Mouse (Mus musculus) embryonic facial prominence, embryonic 11.5 days (tissue): ENCODE measurements around the gene Chil1. TPM values are rescaled to one million over a fixed set of nuclear protein-coding genes. Genes with fewer than 3 reads are reported as not detected.

Source experiments
- ATAC-seq: fragments of 200-750 bp; cut with Nextera tagmentation; replicated peaks from 2 replicates; pipeline ENCODE4 v1.8.0; 2017; ENCODE audit warnings: low read depth; ENCODE audit not compliant: insufficient number of reproducible peaks, low FRiP score, low TSS enrichment
- DNase-seq: peaks from one replicate; pipeline ENCODE4 v3.0.0-alpha.2; 2015; ENCODE audit warnings: low spot score
- H3K27ac ChIP-seq: fragments of 300-500 bp; sonication (generic); replicated peaks from 2 replicates; pipeline ENCODE4 v1.5.1; 2014; ENCODE audit warnings: mild to moderate bottlenecking, low read depth, low read length, control low read depth
- H3K27me3 ChIP-seq: fragments of 300-500 bp; sonication (generic); 2 replicates; pipeline ENCODE4 v1.6.1; 2014; ENCODE audit warnings: mild to moderate bottlenecking, low read length, moderate library complexity, mixed read lengths; ENCODE audit not compliant: control insufficient read depth, insufficient read depth
- H3K36me3 ChIP-seq: fragments of 300-500 bp; sonication (generic); replicated peaks from 2 replicates; pipeline ENCODE4 v1.6.1; 2014; ENCODE audit warnings: low read depth, mild to moderate bottlenecking, low read length, moderate library complexity, mixed read lengths; ENCODE audit not compliant: control insufficient read depth, insufficient read depth
- H3K4me1 ChIP-seq: fragments of 300-500 bp; sonication (generic); 2 replicates; pipeline ENCODE4 v1.6.1; 2014; ENCODE audit warnings: low read length, mixed read lengths; ENCODE audit not compliant: control insufficient read depth, insufficient read depth
- H3K4me2 ChIP-seq: fragments of 300-500 bp; sonication (generic); 2 replicates; pipeline ENCODE4 v1.6.1; 2014; ENCODE audit warnings: low read depth, mild to moderate bottlenecking, control low read depth, low read length, moderate library complexity
- H3K4me3 ChIP-seq: fragments of 300-500 bp; sonication (generic); 2 replicates; pipeline ENCODE4 v1.5.1; 2014; ENCODE audit warnings: low read depth, low read length, control low read depth
- H3K9ac ChIP-seq: fragments of 300-500 bp; sonication (generic); replicated peaks from 2 replicates; pipeline ENCODE4 v1.6.1; 2014; ENCODE audit warnings: mild to moderate bottlenecking, control low read depth, low read length
- H3K9me3 ChIP-seq: fragments of 300-500 bp; sonication (generic); replicated peaks from 2 replicates; pipeline ENCODE4 v1.6.1; 2016; ENCODE audit warnings: mild to moderate bottlenecking, low read length, inconsistent platforms, mixed read lengths; ENCODE audit not compliant: control insufficient read depth
- WGBS: fragments of 180-500 bp; shearing (Covaris S2); extraction: QIAGEN DNeasy Blood & Tissue Kit; methylation state at CpG from one replicate; pipeline ENCODE4 v1.1.7; 2014; 5-methylcytosine and 5-hydroxymethylcytosine counted together
- polyA plus RNA-seq: library from polyadenylated mRNA; unstranded; fragments of >200 nt; fragmentation: Nextera tagmentation; extraction: Ambion mirVana; gene quantifications from 2 replicates; pipeline ENCODE4 v1.2.1, GENCODE M21; 2014

Chil1 gene
- polyA plus RNA-seq, 1 experiment from 2014 or later = 0.97 TPM

DNA sequence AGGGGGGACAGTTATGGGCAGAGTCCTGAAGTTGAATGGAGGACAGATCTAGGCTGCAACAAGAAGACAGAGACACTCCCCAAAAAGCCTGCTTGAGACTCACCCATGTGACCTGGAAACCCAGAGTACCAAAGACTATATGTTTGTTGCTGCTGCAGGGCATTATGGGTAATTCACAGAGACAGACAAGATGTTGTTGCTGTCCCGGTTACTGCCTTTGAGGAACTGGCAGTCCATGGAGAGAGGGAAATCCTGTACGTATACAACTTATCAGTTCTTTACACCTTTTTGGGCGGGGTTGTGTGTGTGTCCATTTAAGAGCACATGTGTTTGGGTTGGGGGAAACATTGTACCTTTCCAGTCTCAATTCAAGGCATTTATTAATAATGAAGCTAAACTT lies 49.7 kb downstream of the Chil1 start:
- no peaks in the 10 kb centered on the region for H3K9me3 ChIP-seq
- peaks cover 37% of the 10 kb centered on the region for H3K27me3 ChIP-seq
- H3K4me3 ChIP-seq = no peak overlapping the region
- no peaks in the 10 kb centered on the region for H3K36me3 ChIP-seq
- DNase-seq (no peak), ATAC-seq (no peak)
- no peak overlapping the region for H3K4me2 ChIP-seq
- WGBS = 76% methylated on average over 3 of the region's 3 CpGs
- no peak overlapping the region for H3K27ac ChIP-seq
- H3K9ac ChIP-seq = no peak overlapping the region
- H3K4me1 ChIP-seq = no peaks in the 10 kb centered on the region

DNA sequence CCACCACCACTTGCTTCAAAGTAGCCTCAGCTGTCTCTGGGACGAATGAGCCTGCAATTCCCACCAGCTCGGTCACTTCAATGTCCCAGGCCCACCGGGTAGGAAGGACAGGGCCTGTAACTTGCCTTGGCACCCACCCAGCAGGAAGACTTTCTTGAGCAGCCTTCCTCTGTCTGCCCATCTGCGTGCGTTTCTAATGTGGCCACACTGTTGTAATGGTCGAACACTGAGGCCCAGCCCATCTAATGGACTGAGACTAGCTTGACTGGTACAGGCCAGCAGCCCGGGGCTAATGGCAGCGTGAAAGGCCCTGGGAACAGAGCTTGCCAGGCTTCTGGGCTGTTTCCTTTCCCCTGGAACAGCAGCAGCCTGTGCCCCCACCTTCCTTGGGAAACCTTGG lies 50.4 kb downstream of the Chil1 start:
- no peaks in the 10 kb centered on the region for H3K36me3 ChIP-seq
- no peaks in the 10 kb centered on the region for H3K4me1 ChIP-seq
- no peak overlapping the region for H3K4me2 ChIP-seq
- 70% methylated on average over 8 of the region's 8 CpGs for WGBS
- H3K9ac ChIP-seq = no peak overlapping the region
- H3K27ac ChIP-seq = no peak overlapping the region
- H3K4me3 ChIP-seq = no peak overlapping the region
- H3K27me3 ChIP-seq = peaks cover 37% of the 10 kb centered on the region
- DNase-seq (no peak), ATAC-seq (no peak)
- no peaks in the 10 kb centered on the region for H3K9me3 ChIP-seq

GRCm38 (mm10) chr1:134232778-134233531 lies 51.0 kb downstream of the Chil1 start:
- H3K27me3 ChIP-seq = peaks cover 37% of the 10 kb centered on the region
- WGBS = 50% methylated on average over 12 of the region's 12 CpGs

GRCm38 (mm10) chr1:134233681-134234454 lies 51.9 kb downstream of the Chil1 start:
- 47% methylated on average over 19 of the region's 19 CpGs for WGBS
- no peak overlapping the region; the same call in 1 of the 2 replicates for H3K4me2 ChIP-seq
- no peaks in the 10 kb centered on the region for H3K4me1 ChIP-seq
- H3K36me3 ChIP-seq = no peaks in the 10 kb centered on the region
- no peak overlapping the region for H3K27ac ChIP-seq
- H3K9me3 ChIP-seq = no peaks in the 10 kb centered on the region
- H3K27me3 ChIP-seq = peaks cover 37% of the 10 kb centered on the region
- no peak for ATAC-seq
- no peak overlapping the region for H3K9ac ChIP-seq
- no peak for DNase-seq
- no peak overlapping the region; the same call in 1 of the 2 replicates for H3K4me3 ChIP-seq

More at GRCm38 (mm10) chr1:134232778-134233531, 51.0 kb downstream of the Chil1 start:
- Histone ChIP-seq H3K4me2 (no peak overlapping the region), H3K9me3 (no peaks in the 10 kb centered on the region), H3K4me1 (no peaks in the 10 kb centered on the region), H3K36me3 (no peaks in the 10 kb centered on the region), H3K4me3 (no peak overlapping the region), H3K9ac (no peak overlapping the region), H3K27ac (no peak overlapping the region)
- no peak for DNase-seq
- ATAC-seq = no peak

DNA sequence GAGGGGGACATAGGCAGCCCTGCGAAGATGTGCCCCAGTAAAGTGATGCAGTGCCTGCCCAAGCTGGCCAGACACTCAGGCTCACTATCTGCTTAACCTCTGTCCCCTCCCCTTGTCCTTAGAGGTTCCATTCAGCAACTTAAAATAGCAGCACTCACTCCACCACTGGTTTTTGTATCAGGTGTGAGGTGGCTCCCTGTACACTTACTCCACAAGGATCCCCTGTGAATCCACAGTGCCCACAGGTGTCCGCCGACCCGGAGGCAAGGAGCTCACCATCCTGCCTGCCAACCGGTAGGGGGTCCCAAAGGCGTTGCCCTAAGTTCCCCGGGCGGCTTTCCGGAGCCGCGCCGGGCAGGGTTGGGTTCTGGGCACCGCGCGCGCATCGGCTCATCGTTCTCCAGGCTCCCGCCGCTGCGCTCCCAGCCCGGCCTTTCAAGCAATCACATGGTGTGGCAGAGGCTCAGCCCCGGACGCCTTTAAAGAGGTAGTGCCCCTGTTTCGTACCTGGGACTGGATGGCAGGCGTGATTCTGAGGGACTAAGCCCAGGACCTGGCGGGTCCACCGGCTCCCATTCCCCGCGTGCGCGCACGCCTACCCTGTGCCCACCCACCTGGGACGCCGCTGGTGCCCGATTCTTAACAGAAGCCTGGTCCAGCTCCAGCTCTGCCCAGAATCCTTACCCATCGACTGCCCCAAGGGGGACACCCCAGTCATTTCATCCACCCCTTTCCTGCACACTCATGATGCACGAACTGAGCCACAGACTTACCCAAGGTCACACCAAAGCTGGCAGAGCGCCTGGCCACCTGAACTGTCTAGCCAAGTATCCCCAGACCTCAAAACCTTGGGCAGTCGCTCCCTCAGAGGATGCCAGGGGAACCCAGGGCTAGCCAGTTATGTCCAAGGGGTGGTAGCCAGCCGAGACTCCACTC lies 52.7 kb downstream of the Chil1 start:
- Histone ChIP-seq H3K9me3 (no peaks in the 10 kb centered on the region), H3K4me3 (peak overlapping the region; percentile 40), H3K27me3 (peaks cover 37% of the 10 kb centered on the region), H3K27ac (no peak overlapping the region), H3K4me2 (peak overlapping the region; percentile 93), H3K36me3 (no peaks in the 10 kb centered on the region), H3K4me1 (no peaks in the 10 kb centered on the region), H3K9ac (peak overlapping the region; percentile 43)
- DNase-seq = peak; percentile 52
- WGBS = under 1% methylated on average over 41 of the region's 41 CpGs
- 0 out of 2 replicates have a peak, but pooled peaks have one; percentile 32 for ATAC-seq

- peaks cover 37% of the 10 kb centered on the region for H3K27me3 ChIP-seq
- H3K27ac ChIP-seq = no peak within 1 kb of the TSS
- no peaks in the 10 kb centered on the region for H3K9me3 ChIP-seq
- DNase-seq (peak; percentile 21), ATAC-seq (no peak)
- peak within 1 kb of the TSS; percentile 43 for H3K9ac ChIP-seq
- 2% methylated on average over 32 of the region's 37 CpGs for WGBS
- peak within 1 kb of the TSS; percentile 40 for H3K4me3 ChIP-seq
- no peaks in the 10 kb centered on the region for H3K4me1 ChIP-seq
- H3K4me2 ChIP-seq = peak within 1 kb of the TSS; percentile 93
- no peaks in the 10 kb centered on the region for H3K36me3 ChIP-seq
Measured at GRCm38 (mm10) chr1:134235391-134235921, 53.5 kb downstream of the Chil1 start, which contains the start of gene Adora1. Adora1 (minus strand) TSS chr1:134235431.

DNA sequence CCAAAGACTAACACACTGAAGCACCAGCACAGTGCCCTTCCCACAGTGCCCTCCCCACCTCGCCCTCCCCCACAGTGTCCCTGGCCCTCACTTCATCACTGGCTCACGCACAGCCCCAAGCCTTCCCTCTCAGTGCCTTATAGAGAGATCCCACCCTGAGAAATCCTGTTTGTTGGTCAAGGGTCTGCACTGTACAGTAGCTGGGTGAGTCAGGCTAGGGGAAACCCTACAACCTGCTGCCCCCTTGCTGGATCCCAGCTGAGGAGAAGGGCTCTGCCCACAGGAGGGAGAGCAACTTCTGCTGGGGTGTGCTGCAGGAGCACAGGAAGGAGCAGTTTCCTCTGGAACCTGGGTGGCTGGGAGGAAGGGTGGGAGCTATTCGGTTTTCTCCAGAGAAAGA lies 54.2 kb downstream of the Chil1 start:
- Histone ChIP-seq H3K9ac (no peak overlapping the region), H3K9me3 (no peaks in the 10 kb centered on the region), H3K27ac (no peak overlapping the region), H3K36me3 (no peaks in the 10 kb centered on the region), H3K4me1 (no peaks in the 10 kb centered on the region), H3K4me3 (no peak overlapping the region), H3K4me2 (no peak overlapping the region), H3K27me3 (peaks cover 37% of the 10 kb centered on the region)
- 24% methylated on average over 3 of the region's 3 CpGs for WGBS
- ATAC-seq (no peak), DNase-seq (no peak)
